Mouse (Mus musculus) MEL (cell line): Measurements from ENCODE around the gene Rnf167. TPM values are rescaled to one million over a fixed set of nuclear protein-coding genes. Genes with fewer than 3 reads are reported as not detected.
A peak's percentile ranks its signal among the peaks of the same experiment; 100 is the strongest.

Experiments used
- DNase-seq: peaks from one replicate; pipeline ENCODE4 v3.0.0; 2011; ENCODE audit warnings: low read depth, low spot score
- H3K27ac ChIP-seq: 2 replicates; pipeline ENCODE4 v1.5.1; 2012; ENCODE audit warnings: low read depth, mild to moderate bottlenecking, control low read depth, low read length, moderate library complexity; ENCODE audit not compliant: control insufficient read depth
- H3K27me3 ChIP-seq, 2 experiments: fragments of 150-350 bp in 1 of 2; sonication (generic) in 1 of 2; 2 replicates each; pipeline ENCODE4 v1.6.1; 2012; ENCODE audit warnings: low read length in 2 of 2, mild to moderate bottlenecking in 2 of 2, improper control_type of control experiment in 1 of 2, moderate library complexity in 1 of 2; ENCODE audit not compliant: insufficient read depth in 2 of 2, control insufficient read depth in 1 of 2
- H3K36me3 ChIP-seq, 2 experiments: 2 replicates each; pipeline ENCODE4 v1.6.1; 2012 to 2014; ENCODE audit warnings: low read length in 2 of 2, improper control_type of control experiment in 1 of 2, inconsistent platforms in 1 of 2, mild to moderate bottlenecking in 1 of 2; ENCODE audit not compliant: insufficient read depth in 2 of 2, control insufficient read depth in 1 of 2
- H3K4me1 ChIP-seq, 2 experiments: fragments of 150-350 bp in 1 of 2; sonication (generic) in 1 of 2; 2 replicates each; pipeline ENCODE4 v1.6.1; 2012; ENCODE audit warnings: low read length in 2 of 2, improper control_type of control experiment in 1 of 2, mild to moderate bottlenecking in 1 of 2; ENCODE audit not compliant: insufficient read depth in 2 of 2, control insufficient read depth in 1 of 2
- H3K4me3 ChIP-seq, 2 experiments: fragments of 150-350 bp in 1 of 2; sonication (generic) in 1 of 2; 2 replicates each; pipeline ENCODE4 v1.5.1; 2012; ENCODE audit warnings: low read depth in 2 of 2, low read length in 2 of 2, mild to moderate bottlenecking in 2 of 2, moderate library complexity in 2 of 2, control low read depth in 1 of 2, improper control_type of control experiment in 1 of 2; ENCODE audit not compliant: control insufficient read depth in 1 of 2, insufficient read depth in 1 of 2
- H3K79me2 ChIP-seq: 2 replicates; pipeline ENCODE4 v1.6.1; 2012; ENCODE audit warnings: mild to moderate bottlenecking, low read length, moderate library complexity; ENCODE audit not compliant: control insufficient read depth, poor library complexity, insufficient read depth
- H3K9ac ChIP-seq: 2 replicates; pipeline ENCODE4 v1.6.1; 2012; ENCODE audit warnings: low read depth, mild to moderate bottlenecking, control low read depth, low read length, moderate library complexity; ENCODE audit not compliant: control insufficient read depth, poor library complexity, severe bottlenecking
- H3K9me3 ChIP-seq: fragments of 150-350 bp; sonication (generic); replicated peaks from 2 replicates; pipeline ENCODE4 v1.6.1; 2012; ENCODE audit warnings: mild to moderate bottlenecking, low read length, improper control_type of control experiment, moderate library complexity; ENCODE audit not compliant: insufficient read depth
- BHLHE40 ChIP-seq: IDR thresholded peaks from 2 replicates; pipeline ENCODE4 v1.6.1; 2012; ENCODE audit warnings: low read depth, mild to moderate bottlenecking, inconsistent platforms, low read length, improper control_type of control experiment, borderline replicate concordance
- CHD1 ChIP-seq: IDR thresholded peaks from 2 replicates; pipeline ENCODE4 v1.6.1; 2012; ENCODE audit warnings: low read depth, mild to moderate bottlenecking, inconsistent platforms, low read length, improper control_type of control experiment
- CHD2 ChIP-seq: IDR thresholded peaks from 2 replicates; pipeline ENCODE4 v1.6.1; 2011; ENCODE audit warnings: low read length, improper control_type of control experiment
- CTCF ChIP-seq, 3 experiments: IDR thresholded peaks in 2 of 3; conservative IDR thresholded peaks in 1 of 3; 2 replicates each; pipeline ENCODE4 v1.5.1; 2011 to 2012; ENCODE audit warnings: low read length in 3 of 3, low read depth in 2 of 3, mild to moderate bottlenecking in 2 of 3, improper control_type of control experiment in 1 of 3, inconsistent platforms in 1 of 3, mixed read lengths in 1 of 3, moderate library complexity in 1 of 3; ENCODE audit not compliant: control insufficient read depth in 1 of 3, insufficient read depth in 1 of 3, poor library complexity in 1 of 3, severe bottlenecking in 1 of 3
- E2F4 ChIP-seq: IDR thresholded peaks from 2 replicates; pipeline ENCODE4 v1.6.1; 2011; ENCODE audit warnings: low read depth, low read length, improper control_type of control experiment, borderline replicate concordance
- ETS1 ChIP-seq: IDR thresholded peaks from 2 replicates; pipeline ENCODE4 v1.6.1; 2012; ENCODE audit warnings: low read depth, mild to moderate bottlenecking, inconsistent platforms, low read length, improper control_type of control experiment, moderate library complexity
- GABPA ChIP-seq: IDR thresholded peaks from 2 replicates; pipeline ENCODE4 v1.6.1; 2012; ENCODE audit warnings: low read depth, mild to moderate bottlenecking, inconsistent platforms, low read length, improper control_type of control experiment, moderate library complexity
- GATA1 ChIP-seq: IDR thresholded peaks from 2 replicates; pipeline ENCODE4 v1.6.1; 2011; ENCODE audit warnings: low read depth, low read length, improper control_type of control experiment
- HCFC1 ChIP-seq: IDR thresholded peaks from 2 replicates; pipeline ENCODE4 v1.6.1; 2012; ENCODE audit warnings: low read depth, mild to moderate bottlenecking, inconsistent platforms, low read length, improper control_type of control experiment, moderate library complexity
- JUND ChIP-seq: IDR thresholded peaks from 2 replicates; pipeline ENCODE4 v1.6.1; 2011; ENCODE audit warnings: low read depth, mild to moderate bottlenecking, improper control_type of control experiment, low read length
- MAFK ChIP-seq: IDR thresholded peaks from 2 replicates; pipeline ENCODE4 v1.6.1; 2011; ENCODE audit warnings: low read depth, mild to moderate bottlenecking, low read length, improper control_type of control experiment, borderline replicate concordance
- MAX ChIP-seq: IDR thresholded peaks from 2 replicates; pipeline ENCODE4 v1.6.1; 2011; ENCODE audit warnings: low read length, improper control_type of control experiment
- MAZ ChIP-seq: IDR thresholded peaks from 2 replicates; pipeline ENCODE4 v1.6.1; 2012; ENCODE audit warnings: low read depth, mild to moderate bottlenecking, inconsistent platforms, low read length, improper control_type of control experiment
- MXI1 ChIP-seq: IDR thresholded peaks from 2 replicates; pipeline ENCODE4 v1.6.1; 2011; ENCODE audit warnings: mild to moderate bottlenecking, low read depth, low read length, improper control_type of control experiment
- MYB ChIP-seq: IDR thresholded peaks from 2 replicates; pipeline ENCODE4 v1.6.1; 2011; ENCODE audit warnings: mild to moderate bottlenecking, low read depth, low read length, improper control_type of control experiment
- MYC ChIP-seq: IDR thresholded peaks from 2 replicates; pipeline ENCODE4 v1.6.1; 2011; ENCODE audit warnings: low read depth, mild to moderate bottlenecking, low read length, improper control_type of control experiment, moderate library complexity
- NELFE ChIP-seq: IDR thresholded peaks from 2 replicates; pipeline ENCODE4 v1.6.1; 2011; ENCODE audit warnings: low read depth, low read length, improper control_type of control experiment
- NRF1 ChIP-seq: IDR thresholded peaks from 2 replicates; pipeline ENCODE4 v1.6.1; 2014; ENCODE audit warnings: low read depth, mild to moderate bottlenecking, inconsistent platforms, low read length, improper control_type of control experiment, moderate library complexity; ENCODE audit not compliant: poor library complexity, insufficient read depth, severe bottlenecking
- POLR2A ChIP-seq, 2 experiments: IDR thresholded peaks; 2 replicates each; pipeline ENCODE4 v1.6.1; 2011 to 2012; ENCODE audit warnings: low read length in 2 of 2, mild to moderate bottlenecking in 2 of 2, control low read depth in 1 of 2, improper control_type of control experiment in 1 of 2, low read depth in 1 of 2, moderate library complexity in 1 of 2; ENCODE audit not compliant: control insufficient read depth in 1 of 2, insufficient read depth in 1 of 2, poor library complexity in 1 of 2
- POLR2AphosphoS2 ChIP-seq: IDR thresholded peaks from 2 replicates; pipeline ENCODE4 v1.6.1; 2011; ENCODE audit warnings: low read length, improper control_type of control experiment
- POLR2AphosphoS5 ChIP-seq: IDR thresholded peaks from 2 replicates; pipeline ENCODE4 v1.6.1; 2012; ENCODE audit warnings: low read depth, borderline replicate concordance, mild to moderate bottlenecking, inconsistent platforms, low read length, moderate library complexity, mixed read lengths
- RAD21 ChIP-seq: IDR thresholded peaks from 2 replicates; pipeline ENCODE4 v1.6.1; 2011; ENCODE audit warnings: mild to moderate bottlenecking, low read depth, low read length, improper control_type of control experiment
- RCOR1 ChIP-seq: IDR thresholded peaks from 2 replicates; pipeline ENCODE4 v1.6.1; 2012; ENCODE audit warnings: low read depth, mild to moderate bottlenecking, inconsistent platforms, low read length, improper control_type of control experiment
- SIN3A ChIP-seq: IDR thresholded peaks from 2 replicates; pipeline ENCODE4 v1.6.1; 2012; ENCODE audit warnings: low read length, improper control_type of control experiment, inconsistent platforms
- SMC3 ChIP-seq: IDR thresholded peaks from 2 replicates; pipeline ENCODE4 v1.6.1; 2011; ENCODE audit warnings: low read depth, low read length, improper control_type of control experiment
- TAL1 ChIP-seq: IDR thresholded peaks from 2 replicates; pipeline ENCODE4 v1.6.1; 2012; ENCODE audit warnings: mild to moderate bottlenecking, inconsistent platforms, low read length, moderate library complexity, mixed read lengths
- TBP ChIP-seq: IDR thresholded peaks from 2 replicates; pipeline ENCODE4 v1.8.0; 2011; ENCODE audit warnings: low read depth, low read length, improper control_type of control experiment
- TCF12 ChIP-seq: IDR thresholded peaks from 2 replicates; pipeline ENCODE4 v1.6.1; 2014; ENCODE audit warnings: low read depth, mild to moderate bottlenecking, inconsistent platforms, low read length, improper control_type of control experiment, moderate library complexity
- UBTF ChIP-seq: IDR thresholded peaks from 2 replicates; pipeline ENCODE4 v1.6.1; 2012; ENCODE audit warnings: low read depth, mild to moderate bottlenecking, inconsistent platforms, low read length, improper control_type of control experiment, moderate library complexity, borderline replicate concordance; ENCODE audit not compliant: insufficient read depth
- USF1 ChIP-seq: IDR thresholded peaks from 2 replicates; pipeline ENCODE4 v1.6.1; 2014; ENCODE audit warnings: low read depth, mild to moderate bottlenecking, inconsistent platforms, low read length, improper control_type of control experiment, moderate library complexity
- ZC3H11A ChIP-seq: IDR thresholded peaks from 2 replicates; pipeline ENCODE4 v1.6.1; 2012; ENCODE audit warnings: low read depth, mild to moderate bottlenecking, inconsistent platforms, low read length, improper control_type of control experiment
- ZKSCAN1 ChIP-seq: IDR thresholded peaks from 2 replicates; pipeline ENCODE4 v1.6.1; 2012; ENCODE audit warnings: low read depth, mild to moderate bottlenecking, inconsistent platforms, low read length, improper control_type of control experiment, moderate library complexity
- ZNF384 ChIP-seq: IDR thresholded peaks from 2 replicates; pipeline ENCODE4 v1.6.1; 2012; ENCODE audit warnings: low read depth, mild to moderate bottlenecking, inconsistent platforms, low read length, improper control_type of control experiment
- polyA plus RNA-seq, 2 experiments: library from polyadenylated mRNA; stranded (reverse) in 1 of 2; unstranded in 1 of 2; fragments of >175 nt in 1 of 2; fragments of >200 nt in 1 of 2; gene quantifications; 2 replicates each; pipeline versions ENCODE4 v1.2.1 to v1.2.4; 2012; ENCODE audit warnings: low replicate concordance in 2 of 2, low read depth in 1 of 2; ENCODE audit not compliant: insufficient read length in 2 of 2, insufficient read depth in 1 of 2, missing spikeins in 1 of 2
- total RNA-seq: library from RNA; depleted of rRNA; stranded (reverse); fragments of 300-350 nt; gene quantifications from 2 replicates; pipeline ENCODE4 v1.2.3, GENCODE M21; 2012

Gene Rnf167
- total and polyA plus RNA-seq, 3 experiments = 31.4 to 44.4 TPM; not detected in 1

DNA sequence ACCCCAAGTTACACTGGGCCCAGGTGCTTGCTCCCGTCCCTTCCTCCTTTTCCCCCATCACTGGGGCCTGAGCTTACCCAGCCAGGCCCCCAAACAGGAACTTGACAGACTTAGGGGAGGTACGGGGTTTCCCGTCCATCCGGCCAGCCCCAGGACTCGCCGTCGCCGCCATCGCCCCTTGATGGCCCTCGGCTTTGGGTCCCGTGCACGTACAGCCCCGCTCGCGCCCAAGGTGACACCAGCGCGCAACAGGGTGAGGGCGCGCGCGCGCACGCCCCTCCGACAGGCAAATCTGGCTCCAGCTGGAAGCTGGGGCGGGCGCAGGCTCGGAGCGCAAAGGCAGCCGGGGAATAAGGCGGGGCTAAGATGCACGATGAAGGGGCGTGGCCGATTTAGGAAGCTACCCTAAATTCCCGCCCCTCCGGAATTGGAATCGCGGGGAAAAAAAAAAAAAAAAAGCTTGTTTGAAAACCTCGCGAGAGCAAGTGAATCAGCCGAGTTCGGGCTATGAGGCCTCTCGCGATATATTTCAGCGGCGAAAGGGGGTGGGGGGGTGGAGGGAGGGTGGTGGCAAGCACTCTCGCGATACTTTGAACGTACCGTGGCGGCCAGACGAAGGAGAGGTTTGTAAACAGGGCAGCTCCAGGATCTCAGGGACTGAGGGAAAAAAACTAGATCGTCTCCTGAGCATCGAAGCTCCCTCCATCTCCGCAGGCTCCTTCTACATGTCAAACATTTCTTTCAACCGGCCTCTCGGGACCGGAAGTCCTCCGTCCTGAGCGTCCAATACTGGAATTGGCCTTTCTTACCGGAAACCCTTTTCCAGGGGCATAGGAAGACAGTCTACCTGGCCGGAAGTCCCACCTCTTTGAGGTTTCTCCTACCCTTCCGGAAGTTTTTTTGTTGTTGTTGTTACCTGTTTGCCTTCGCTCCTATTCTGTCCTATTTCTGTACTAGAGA is at the start of gene Rnf167, which contains the start of gene Slc25a11 (continued):
- no peak for TF ChIP-seq MAFK
- TF ChIP-seq UBTF = no peak
- TF ChIP-seq HCFC1 = peak; percentile 71
- TF ChIP-seq ZC3H11A = no peak
- no peak for TF ChIP-seq GABPA

DNA sequence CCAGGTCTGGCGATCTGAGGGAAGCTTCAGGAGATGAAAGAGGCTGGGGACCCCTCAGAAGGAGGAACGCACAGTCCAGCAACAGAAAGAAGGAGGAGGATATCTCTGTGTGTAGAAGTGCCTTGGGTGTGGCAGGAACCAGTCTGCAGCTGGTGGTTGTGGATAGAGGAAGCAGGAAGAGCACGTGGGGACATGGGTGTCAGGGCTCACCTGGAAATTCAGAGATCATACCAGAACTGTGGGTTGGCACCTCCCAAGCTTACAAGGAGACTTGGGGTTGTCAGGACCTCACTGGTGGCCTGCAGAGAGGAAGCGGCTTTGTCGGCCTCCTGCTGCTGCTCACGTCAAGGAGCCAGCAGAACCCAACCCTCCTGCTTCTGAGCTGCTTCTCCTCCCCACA is 49.7 kb upstream of the Rnf167 start:
- Histone ChIP-seq H3K27ac (peak overlapping the region; percentile 73), H3K27me3 (no peaks in the 10 kb centered on the region), H3K4me1 (peaks cover 15 to 30% of the 10 kb centered on the region in 2 experiments), H3K9me3 (no peaks in the 10 kb centered on the region), H3K79me2 (peaks cover 3% of the 10 kb centered on the region; the same call in 1 of the 2 replicates), H3K9ac (peak overlapping the region; percentile 29), H3K4me3 (no peak overlapping the region), H3K36me3 (peaks cover 5 to 20% of the 10 kb centered on the region in 2 experiments)
- peak; percentile 88 for DNase-seq
- peak; percentile 92 for TF ChIP-seq SIN3A
- TF ChIP-seq UBTF = no peak
- TF ChIP-seq MAZ = no peak
- peak; percentile 95 for TF ChIP-seq MYC
- TF ChIP-seq HCFC1 = no peak
- TF ChIP-seq NELFE = no peak
- no peak for TF ChIP-seq NRF1
- peak; percentile 88 for TF ChIP-seq ETS1
- TF ChIP-seq MXI1 = peak; percentile 93
- TF ChIP-seq BHLHE40 = peak; percentile 77; the same call in 1 of the 2 replicates
- TF ChIP-seq RAD21 = no peak
- no peak for TF ChIP-seq MYB
- peak; percentile 84 for TF ChIP-seq USF1
- peak in 1 of 2 experiments; percentile 27; a peak in 1 of 4 replicates for TF ChIP-seq POLR2A (IDR thresholded peaks at IDR 0.05; ENCODE audit: control insufficient read depth in 1 of 2, insufficient read depth in 1 of 2, low read depth in 1 of 2, low read length in 2 of 2, poor library complexity in 1 of 2)
- no peak for TF ChIP-seq POLR2AphosphoS5
- TF ChIP-seq POLR2AphosphoS2 = no peak
- TF ChIP-seq MAFK = no peak
- TF ChIP-seq GATA1 = peak; percentile 63
- no peak for TF ChIP-seq E2F4
- TF ChIP-seq TAL1 = peak; percentile 73
- TF ChIP-seq CTCF (IDR thresholded peaks at IDR 0.05 in 2 of 3, conservative IDR thresholded peaks at IDR 0.05 in 1 of 3; ENCODE audit: control insufficient read depth in 1 of 3, insufficient read depth in 1 of 3, low read depth in 2 of 3, low read length in 3 of 3, poor library complexity in 1 of 3, severe bottlenecking in 1 of 3) = no peak
- no peak for TF ChIP-seq ZNF384
- TF ChIP-seq CHD2 = no peak
- peak; percentile 92 for TF ChIP-seq MAX
- TF ChIP-seq JUND = no peak
- no peak for TF ChIP-seq CHD1
- no peak for TF ChIP-seq GABPA
- no peak for TF ChIP-seq SMC3
- TF ChIP-seq TBP = no peak
- TF ChIP-seq TCF12 = peak; percentile 83
- TF ChIP-seq RCOR1 = no peak
- TF ChIP-seq ZKSCAN1 = no peak
